Mouse (Mus musculus) erythroid progenitor cell, adult 5-6 weeks (primary cell): ENCODE data around the gene Barx1. TPM values are rescaled to one million over a fixed set of nuclear protein-coding genes. Genes with fewer than 3 reads are reported as not detected.

Experiments
- ATAC-seq: replicated peaks from 2 replicates; pipeline ENCODE4 v1.8.0; 2016; ENCODE audit warnings: moderate number of reproducible peaks, mild to moderate bottlenecking, moderate TSS enrichment, inconsistent platforms; ENCODE audit not compliant: poor library complexity, low FRiP score, severe bottlenecking
- total RNA-seq, 2 experiments: library from RNA; stranded (forward) in 1 of 2; stranded (reverse) in 1 of 2; fragments of 150-400 nt in 1 of 2; fragments of 186-747, 209-891 nt in 1 of 2; gene quantifications; 2 replicates each; pipeline versions ENCODE4 v1.2.3 to v1.2.4; 2015 to 2017; ENCODE audit warnings: low replicate concordance in 2 of 2

The Barx1 gene
- total RNA-seq (2015; ENCODE audit: low replicate concordance) = not detected in 2 replicates
- not detected in 2 replicates for total RNA-seq (2017; ENCODE audit: low replicate concordance)

DNA sequence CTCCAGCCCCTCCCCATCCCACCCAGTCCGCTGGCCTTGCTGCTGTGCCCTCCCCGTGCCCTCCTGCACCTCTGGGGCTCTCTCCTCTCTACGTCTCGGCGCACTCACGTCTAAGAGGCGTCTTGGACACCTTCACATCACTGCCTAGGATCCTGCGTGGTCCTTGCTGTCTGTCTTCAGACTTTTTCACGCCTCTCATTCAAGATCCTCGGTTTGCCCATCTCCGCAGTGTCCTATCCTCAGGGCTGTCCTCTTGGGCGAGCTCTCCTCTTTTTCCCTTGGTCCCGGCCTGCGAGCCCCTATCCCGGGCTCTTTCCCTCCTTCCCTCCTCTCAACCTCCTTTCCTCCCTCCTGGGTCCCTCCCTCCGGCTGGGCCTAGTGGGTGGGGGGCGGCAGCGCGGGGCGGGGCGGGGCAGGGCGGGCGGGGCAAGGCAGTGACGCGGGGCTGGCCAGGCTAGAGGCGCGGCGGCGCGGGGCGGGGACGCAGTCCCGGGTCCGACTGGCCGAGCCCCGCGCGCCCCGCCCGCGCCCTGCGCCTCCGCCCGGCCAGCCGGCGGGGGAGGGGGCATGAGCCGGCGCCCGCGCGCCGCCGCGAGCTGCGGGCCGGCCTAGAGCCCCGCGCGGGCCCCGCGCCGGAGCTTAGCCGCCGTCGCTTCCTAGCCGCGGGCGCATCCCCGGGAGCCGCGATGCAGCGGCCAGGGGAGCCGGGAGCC is at the start of gene Barx1:
TSS of gene Barx1 (plus strand) at position 568 of the 713 bp plus-strand sequence.
- no peak for ATAC-seq

DNA sequence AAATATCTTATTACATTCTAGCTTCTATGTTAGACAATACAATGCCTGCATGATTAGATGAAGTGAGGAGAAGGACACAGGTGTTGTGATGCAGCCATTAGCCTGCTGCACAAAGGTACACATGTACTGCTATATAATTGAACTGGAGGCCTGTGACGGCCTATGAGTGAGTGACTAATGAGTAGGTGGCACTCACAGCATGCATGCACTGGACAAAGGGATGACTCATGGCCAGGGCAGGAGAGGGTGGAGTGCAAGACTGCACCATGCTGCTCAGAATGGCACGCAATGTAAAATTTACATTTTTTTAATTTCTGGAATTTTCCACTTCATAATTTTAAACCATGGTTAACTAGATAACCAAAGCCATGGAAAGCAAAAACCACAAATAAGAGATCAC is 48.3 kb upstream of the Barx1 start:
- no peak for ATAC-seq

DNA sequence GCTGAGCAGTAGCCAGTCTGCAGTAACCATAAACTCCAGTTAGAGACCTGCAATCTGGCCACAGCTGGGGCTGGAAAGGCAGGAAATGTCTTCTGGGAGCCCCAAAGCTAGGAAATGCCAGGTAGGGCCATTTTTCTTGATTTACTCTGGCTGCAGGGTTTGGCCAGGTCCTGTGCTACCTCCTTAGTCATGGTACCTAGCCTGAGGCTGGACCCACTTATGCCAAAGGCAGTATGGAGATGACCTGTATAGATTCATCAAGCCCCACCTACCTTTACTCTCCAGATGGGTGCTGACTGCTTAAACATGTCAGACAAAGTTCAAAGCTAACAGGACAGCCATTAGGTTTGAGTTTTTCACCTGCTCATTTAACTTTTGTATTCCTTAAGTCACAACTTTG is 45.0 kb upstream of the Barx1 start:
- no peak for ATAC-seq

DNA sequence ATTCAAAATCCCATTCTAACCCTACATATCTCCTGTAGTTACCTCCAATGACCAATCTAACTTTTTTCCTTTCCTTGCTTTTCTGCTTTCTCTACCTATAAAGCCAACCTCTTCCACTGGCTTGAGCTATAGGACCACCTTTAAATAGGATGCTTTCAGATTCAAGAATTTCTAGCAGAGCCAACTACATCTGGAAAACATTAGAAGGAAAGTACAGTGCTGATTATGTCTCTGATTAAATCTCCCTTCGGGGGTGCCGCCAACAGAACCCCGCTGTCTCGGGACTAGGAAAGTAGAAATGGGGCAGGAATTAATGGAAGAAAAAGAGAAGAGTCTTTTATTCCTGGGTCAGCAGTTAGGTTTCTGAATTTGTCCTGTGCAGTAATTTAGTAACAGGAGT is 43.9 kb upstream of the Barx1 start:
- ATAC-seq = no peak

DNA sequence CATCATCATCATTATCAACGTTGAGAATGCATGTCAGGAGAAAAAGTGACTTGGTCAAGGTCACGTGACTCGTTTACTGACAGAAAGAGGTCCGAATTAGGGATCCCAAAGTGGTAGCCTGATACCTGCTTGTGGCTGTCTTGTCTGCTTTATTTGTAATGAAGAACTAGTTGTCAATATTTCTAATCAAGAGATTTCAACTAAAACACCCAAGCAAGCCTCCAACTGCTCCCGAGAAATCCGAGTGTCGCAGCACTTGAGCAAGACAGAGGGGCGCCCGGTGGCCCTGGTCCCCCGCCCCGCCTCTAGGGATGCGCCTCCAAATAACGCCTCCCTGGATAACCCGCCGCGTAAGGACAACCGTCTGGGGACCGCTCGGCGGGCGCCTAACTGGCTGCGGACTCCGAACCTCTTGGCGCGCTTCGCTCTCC is 37.8 kb upstream of the Barx1 start:
- peak; percentile 50 for ATAC-seq

DNA sequence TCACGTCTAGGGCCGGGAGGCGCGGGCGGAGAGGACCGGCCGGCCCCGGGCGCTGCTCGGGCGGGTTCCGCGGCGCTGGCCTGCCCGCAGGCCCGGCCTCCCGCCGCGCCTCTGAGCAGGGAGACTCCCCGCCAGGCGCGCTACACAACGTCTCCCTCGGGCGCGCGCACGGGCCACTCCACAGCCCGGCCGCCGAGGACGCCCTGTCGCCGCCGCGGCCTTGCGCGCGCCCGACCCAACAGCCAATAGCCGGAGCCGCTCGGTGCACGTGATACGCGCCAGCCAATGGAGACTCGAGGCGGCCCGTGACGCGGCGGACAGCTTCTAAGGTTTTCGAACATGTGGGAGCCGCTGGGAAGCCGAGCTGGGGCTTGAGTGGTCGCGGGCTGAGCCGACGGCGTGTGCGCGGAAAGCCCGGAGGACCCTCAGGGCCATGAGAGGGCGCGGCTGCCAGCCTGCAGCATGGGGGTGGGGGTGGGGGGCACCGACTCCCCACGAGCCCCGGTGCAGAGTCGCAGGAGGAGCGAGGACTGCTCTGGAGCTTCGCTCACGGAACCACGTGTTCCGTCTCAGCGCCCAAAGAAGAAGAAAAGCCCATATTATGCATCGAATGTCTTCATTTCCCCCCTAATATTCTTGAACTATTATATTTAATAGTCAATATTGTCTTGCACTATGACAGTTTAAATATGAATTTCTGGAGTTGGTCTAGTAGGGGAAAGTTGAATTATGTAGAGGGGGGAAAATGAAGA is 37.2 kb upstream of the Barx1 start, which contains the start of gene Ptpdc1:
TSS of gene Ptpdc1 (minus strand) at position 232 of the 752 bp plus-strand sequence.
- peak; percentile 99 for ATAC-seq

DNA sequence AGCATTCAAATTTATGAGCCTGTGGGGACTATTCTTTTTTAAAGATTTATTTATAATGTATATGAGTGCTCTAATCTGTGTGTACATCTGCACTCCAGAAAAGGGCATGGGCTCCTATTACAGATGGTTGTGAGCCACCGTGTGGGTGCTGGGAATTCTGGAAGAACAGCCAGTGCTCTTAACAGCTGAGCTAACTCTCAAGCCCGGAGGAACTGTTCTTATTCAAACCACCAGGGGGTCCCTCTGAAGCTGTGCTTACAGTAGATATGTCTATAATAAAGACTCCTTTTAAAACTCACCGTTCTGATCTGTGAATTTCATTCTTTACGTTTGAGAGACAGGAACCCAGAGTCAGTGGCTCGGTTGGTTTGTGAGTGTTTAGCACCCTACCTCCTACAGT is 31.1 kb upstream of the Barx1 start:
- ATAC-seq = no peak

DNA sequence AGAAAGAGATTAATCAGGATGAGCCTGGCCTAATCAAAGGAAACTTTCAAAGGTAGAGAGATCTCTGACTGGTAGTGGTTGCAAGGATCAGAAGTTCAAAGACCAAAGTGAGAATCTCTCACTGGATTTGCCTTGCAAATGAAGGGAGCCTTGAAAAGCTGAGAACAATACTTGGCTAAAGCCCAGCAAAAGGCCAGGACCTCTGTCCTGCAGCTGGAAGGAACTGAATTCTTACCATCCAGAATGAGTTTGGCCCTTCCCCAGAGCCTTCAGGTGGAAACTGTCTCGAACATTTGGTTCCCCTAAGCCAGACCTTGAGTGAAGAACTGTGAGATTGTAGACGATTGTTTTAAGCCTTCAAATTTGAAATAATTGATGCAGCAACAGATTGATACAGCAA is 25.1 kb upstream of the Barx1 start:
- ATAC-seq = no peak

DNA sequence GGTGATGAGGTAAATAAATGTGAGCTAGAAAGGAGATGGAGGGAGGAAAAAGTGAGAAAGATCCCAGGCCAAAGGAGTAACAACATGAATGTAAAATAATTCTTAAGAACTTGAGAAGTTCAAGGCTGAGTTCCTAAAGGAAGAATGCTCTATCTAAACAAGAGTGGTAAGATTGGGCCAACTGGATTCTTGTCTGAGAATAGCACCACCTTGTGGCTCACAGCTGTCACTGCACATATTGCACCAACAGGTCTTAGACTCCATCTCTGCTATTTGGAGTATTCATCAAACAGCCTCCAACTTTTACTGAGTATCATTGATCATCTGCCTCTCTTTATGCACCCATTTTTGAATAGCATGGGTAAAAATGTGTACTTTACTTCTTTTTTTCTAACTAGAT is 23.2 kb upstream of the Barx1 start:
- 0 out of 2 replicates have a peak, but pooled peaks have one; percentile 61 for ATAC-seq

DNA sequence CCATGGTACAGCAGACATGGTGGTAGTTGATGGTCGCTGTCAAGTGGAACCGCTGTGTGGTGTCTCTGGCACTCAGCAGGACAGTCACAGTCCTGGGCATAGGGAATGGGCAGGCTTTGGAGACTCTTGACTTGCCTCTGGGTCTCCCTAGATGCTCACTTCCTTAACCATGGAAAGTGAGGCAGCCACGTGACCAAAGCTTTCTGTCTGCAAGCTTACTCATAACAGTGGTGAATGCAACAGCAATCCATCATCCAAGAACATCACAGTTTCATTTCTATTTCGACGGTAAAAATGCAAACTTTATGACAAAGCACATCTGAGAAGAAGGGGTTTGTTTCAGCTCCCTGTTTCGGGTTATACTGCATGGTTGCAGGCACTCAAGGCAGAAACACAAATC is 19.7 kb upstream of the Barx1 start:
- ATAC-seq = no peak

DNA sequence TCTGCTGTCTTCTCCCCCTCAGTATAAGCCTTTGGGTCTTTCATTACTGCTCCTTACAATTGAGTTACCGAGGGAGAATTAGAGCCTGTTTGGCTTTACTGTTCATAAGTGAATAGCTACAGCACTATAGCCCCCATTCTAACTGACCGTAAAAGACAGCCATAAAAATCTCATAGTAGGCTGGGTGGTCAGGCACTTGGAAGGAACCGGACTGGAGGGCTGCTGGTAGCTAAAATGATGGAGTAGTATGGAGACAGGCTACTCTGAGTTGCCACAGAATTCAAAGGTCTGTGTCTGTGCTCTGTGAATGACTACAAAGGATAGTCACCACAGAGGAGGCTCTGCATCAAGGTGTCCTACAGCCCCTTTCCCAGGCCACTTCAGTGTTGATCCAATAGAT is 18.8 kb upstream of the Barx1 start:
- no peak for ATAC-seq

DNA sequence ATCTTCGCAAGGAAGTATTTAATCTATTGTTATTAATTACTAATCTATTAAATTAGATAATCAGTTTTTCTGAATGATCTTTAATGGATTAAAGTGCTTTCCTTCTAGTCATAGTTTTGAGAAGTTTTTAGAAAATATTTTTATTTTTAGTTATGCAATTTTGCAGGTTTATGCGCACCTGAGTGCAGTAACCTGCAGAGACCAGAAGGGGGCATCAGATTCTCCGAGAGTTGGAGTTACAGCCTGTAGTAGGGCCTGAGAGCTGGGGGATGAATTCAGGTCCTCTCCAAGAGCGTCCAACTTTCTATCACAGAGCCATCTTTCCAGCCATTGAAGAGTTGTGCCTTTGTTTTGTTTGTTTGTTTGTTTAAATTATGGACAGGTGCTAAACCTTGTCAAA is 16.1 kb upstream of the Barx1 start:
- ATAC-seq = no peak

DNA sequence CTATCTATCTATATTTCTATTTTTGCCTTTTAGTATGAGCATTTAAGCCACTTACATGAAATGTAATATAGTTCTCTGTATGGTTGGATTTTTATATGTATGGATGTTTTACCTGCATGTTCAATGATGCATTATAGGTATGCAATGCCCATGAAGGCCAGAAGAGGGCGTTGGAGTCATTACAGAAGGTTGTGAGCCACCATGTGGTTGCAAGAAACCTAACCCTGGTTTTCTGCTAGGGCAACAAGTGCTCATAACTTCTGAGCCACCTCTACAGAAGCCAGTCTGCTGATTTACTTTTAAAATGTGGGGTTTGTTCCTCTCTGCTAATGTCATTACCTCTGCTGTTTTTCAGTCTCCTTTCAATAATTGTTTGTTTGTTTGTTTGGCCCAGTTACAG is 12.2 kb upstream of the Barx1 start:
- ATAC-seq = no peak

DNA sequence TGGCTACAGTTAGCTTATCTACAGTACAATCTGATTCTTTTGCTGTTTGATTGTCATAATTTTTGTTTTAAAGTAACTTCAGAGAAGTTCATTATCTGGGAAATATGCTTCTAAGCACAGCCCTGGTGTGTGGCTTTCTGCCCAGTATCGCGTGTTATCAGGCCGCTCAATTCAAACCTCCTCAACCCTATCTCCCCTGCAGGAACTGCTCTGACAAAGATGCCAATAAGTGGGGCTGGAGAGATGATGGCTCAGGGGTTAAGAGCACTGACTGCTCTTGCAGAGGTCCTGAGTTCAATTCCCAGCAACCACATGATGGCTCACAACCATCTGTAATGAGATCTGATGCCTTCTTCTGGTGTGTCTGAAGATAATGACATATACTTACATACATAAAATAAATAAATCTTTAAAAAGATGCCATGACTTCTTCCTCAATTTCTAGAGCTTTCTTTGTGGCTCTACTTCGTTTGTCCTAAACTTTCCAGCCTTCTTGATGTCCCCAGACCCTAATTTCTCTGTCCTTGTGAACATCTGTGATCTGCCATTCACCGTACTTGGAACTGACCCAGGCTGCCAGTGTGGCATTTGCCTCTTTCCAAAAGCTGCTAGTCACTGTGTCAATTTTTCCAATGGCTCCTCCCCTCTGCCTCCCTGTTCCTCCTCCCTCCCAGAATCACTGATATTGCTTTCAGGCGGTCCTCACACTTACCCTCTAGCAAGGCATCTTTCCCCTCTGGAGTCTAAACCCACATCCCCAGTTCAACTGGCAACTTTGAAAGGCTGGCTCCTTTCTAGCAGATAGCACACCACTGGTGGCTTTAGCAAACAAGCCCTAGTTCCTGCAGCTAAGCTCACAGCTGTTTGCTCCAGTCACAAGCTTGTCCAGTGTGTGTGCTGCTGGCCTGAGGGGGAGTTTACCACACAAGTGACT is 11.4 kb upstream of the Barx1 start:
- ATAC-seq = no peak

DNA sequence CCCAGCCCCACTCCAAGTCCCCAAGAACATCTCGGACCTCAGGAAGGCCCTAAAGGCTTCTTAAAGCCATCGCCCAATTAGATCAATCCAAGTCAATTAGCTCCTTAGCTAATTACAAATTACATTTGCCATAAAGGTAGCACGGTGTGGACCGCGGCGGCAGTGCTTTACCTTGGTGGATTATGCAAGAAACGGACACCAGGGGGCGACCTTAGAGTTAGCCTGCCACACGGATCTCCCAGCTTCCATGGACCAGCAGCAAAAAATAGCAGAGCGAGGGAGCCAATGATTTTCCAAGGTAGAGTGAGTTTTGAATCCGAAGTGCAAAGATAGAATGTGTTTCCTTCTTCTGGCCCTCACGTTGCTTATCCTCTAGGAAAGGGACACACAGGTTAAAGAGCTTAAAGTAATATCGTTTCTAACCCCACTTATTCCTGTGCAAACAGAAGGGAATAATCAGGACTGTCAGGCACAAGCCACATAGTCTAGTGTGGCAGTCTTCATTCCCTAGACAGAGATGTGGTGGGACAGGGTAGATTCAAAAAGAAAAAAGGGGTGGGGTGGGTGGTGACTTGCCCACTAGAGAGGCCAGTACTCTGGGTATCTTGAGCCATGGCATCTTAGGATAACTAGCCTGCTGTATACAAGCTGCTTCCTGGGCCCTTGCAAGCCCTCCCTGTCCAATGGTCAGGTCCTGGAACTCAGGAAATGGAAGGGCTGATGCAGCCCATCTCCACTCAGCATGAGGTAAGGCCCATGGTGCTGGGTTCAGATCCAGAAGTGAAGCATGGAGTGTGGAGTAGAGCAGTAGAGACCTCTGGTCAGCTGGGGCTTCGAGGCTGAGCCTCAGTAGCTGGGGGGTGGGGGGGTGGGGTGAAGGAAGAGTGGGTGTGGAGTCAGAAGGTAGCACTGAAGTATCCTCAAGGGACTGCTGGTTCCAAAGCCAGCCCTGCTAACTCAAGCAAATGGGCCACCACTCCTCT is 8.7 kb upstream of the Barx1 start:
- ATAC-seq = 0 out of 2 replicates have a peak, but pooled peaks have one; percentile 54

DNA sequence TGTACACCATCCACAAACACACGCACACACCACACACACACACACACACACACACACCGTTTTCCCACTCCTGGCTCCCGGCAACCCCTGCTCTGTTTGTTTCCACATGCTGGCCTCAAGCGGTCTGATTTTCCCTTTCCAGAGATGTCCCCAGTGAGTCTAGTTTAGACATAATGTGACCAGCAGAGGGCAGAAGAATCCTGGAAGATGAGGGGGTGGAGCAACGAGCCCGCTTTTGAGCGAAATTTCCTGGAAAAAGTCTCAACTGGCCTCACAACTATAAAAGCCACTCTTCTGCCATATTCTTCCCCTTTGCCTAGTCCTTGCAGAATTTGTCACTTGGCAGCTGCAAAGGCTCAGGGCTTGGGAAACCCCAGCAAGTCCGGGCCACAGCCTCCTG is 7.2 kb upstream of the Barx1 start:
- no peak for ATAC-seq

DNA sequence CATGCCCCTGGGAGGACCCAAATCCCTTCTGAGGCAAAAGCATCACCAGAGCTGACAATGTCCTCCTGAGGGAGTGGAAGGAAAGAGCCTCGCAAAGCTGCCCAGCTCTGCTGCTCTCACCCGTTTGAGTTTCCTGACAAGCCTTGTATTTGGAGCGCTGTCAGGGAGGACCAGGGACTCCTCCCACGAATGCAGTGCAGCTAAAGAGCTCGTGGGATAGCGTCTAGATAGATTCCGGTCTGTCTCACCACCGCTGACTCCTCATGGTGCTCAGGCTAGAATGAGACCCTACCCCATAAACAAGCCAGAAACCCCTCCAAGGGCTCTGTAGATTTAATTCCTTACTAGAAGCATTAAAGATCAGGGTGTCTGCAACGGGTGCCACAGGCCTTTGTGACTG is 5.0 kb upstream of the Barx1 start:
- no peak for ATAC-seq

DNA sequence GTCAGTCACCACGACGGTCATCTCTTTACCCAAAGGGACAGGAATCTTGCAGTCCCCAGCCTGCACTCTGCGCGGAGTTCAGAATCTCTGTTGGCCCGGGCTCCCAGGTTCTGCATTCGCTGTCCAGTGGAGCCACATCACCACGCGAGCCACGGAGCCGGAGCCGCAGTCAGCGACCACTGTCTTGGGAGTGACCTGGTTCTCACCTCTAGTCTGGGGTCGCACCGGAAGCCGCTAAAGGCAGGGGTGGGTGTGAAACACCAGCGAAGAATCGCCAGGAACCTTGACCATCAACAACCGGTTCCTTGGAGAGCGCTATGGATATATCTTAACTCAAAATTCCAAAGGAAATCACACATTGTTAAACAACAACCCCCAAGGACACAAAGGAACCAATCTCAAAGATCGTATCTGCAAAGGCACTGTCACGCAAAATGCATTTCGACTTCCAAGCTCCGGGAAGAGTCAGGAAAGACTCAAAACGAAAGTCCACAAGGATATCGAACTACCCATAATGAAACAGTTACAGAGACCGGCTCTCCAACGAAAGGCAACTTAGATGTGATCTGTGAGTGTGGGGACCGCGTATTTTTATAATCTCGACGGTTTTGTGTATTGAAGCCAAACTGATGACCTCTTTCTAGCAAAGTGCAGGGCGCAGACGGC is 4.1 kb upstream of the Barx1 start:
- no peak for ATAC-seq
